Mouse (Mus musculus): Measurements from ENCODE around the gene Vhl. TPM values are rescaled to one million over a fixed set of nuclear protein-coding genes. Genes with fewer than 3 reads are reported as not detected.

The Vhl gene
- total RNA-seq, 2 experiments from 2014 or later, result 48.1 to 49.8 TPM

GRCm38 (mm10) chr6:113679993-113680566, 56.3 kb downstream of the Vhl start:
- intact Hi-C loops (cut with DNase I), result loop anchor here (2.0 kb wide), 1 partner anchor 39 kb away; no protein-coding TSS in a partner anchor
- no peak for DNase-seq (ENCODE audit: low spot score in 2 of 2)

Other genes with a start within 250 kb of the Vhl start
- gene Tada3, start 246.1 kb upstream of the Vhl start, total RNA-seq (2021), result 10 to 100 TPM; 52.0 to 55.2 TPM
- gene Arpc4, start 245.8 kb upstream of the Vhl start, total RNA-seq (2021), result 100 to 1,000 TPM; 245 to 295 TPM
- gene Ttll3, start 234.7 kb upstream of the Vhl start, total RNA-seq (2021), result 10 to 100 TPM in 1 of 2 experiments, 1 to 10 TPM in 1; 9.3 to 14.2 TPM
- 10 to 100 TPM; 17.1 to 19.0 TPM for gene Rpusd3, start 204.6 kb upstream of the Vhl start, total RNA-seq (2021)
- gene Cidec, start 188.2 kb upstream of the Vhl start, total RNA-seq (2021), result not detected
- 10 to 100 TPM; 38.0 to 41.8 TPM for gene Jagn1, start 181.4 kb upstream of the Vhl start, total RNA-seq (2021)
- under 1 TPM; 0.54 to 0.57 TPM for gene Il17re, start 165.5 kb upstream of the Vhl start, total RNA-seq (2021)
- gene Il17rc, start 152.5 kb upstream of the Vhl start, total RNA-seq (2021), result 1 to 10 TPM; 4.7 to 5.3 TPM
- gene Creld1, start 140.7 kb upstream of the Vhl start, total RNA-seq (2021), result 100 to 1,000 TPM; 102 to 119 TPM
- 10 to 100 TPM; 59.4 to 59.9 TPM for gene Prrt3, start 122.0 kb upstream of the Vhl start, total RNA-seq (2021)
- 10 to 100 TPM; 71.7 to 81.1 TPM for gene Emc3, start 92.3 kb upstream of the Vhl start, total RNA-seq (2021)
- gene Fancd2, start 92.3 kb upstream of the Vhl start, total RNA-seq (2021), result 1 to 10 TPM; 1.5 to 3.3 TPM
- under 1 TPM in 1 of 2 experiments, not detected in 1; 0.32 TPM for gene Fancd2os, start 23.2 kb upstream of the Vhl start, total RNA-seq (2021)
- gene Brk1, start 19.2 kb upstream of the Vhl start, total RNA-seq (2021), result 100 to 1,000 TPM; 218 to 259 TPM
- 10 to 100 TPM; 21.0 to 24.9 TPM for gene Irak2, start 14.5 kb downstream of the Vhl start, total RNA-seq (2021)
- gene Tatdn2, start 73.1 kb downstream of the Vhl start, total RNA-seq (2021), result 10 to 100 TPM; 71.2 to 75.5 TPM
- gene Ghrl, start 95.9 kb downstream of the Vhl start, total RNA-seq (2021), result not detected
- gene Sec13, start 116.8 kb downstream of the Vhl start, total RNA-seq (2021), result 10 to 100 TPM; 64.4 to 65.6 TPM